Mouse (Mus musculus): ENCODE measurements around the gene Ecm1. TPM values are rescaled to one million over a fixed set of nuclear protein-coding genes. Genes with fewer than 3 reads are reported as not detected.
A peak's percentile ranks its signal among the peaks of the same experiment; 100 is the strongest.

Gene Ecm1
- polyA plus RNA-seq, 1 experiment from 2014 or later = 76.8 TPM

DNA sequence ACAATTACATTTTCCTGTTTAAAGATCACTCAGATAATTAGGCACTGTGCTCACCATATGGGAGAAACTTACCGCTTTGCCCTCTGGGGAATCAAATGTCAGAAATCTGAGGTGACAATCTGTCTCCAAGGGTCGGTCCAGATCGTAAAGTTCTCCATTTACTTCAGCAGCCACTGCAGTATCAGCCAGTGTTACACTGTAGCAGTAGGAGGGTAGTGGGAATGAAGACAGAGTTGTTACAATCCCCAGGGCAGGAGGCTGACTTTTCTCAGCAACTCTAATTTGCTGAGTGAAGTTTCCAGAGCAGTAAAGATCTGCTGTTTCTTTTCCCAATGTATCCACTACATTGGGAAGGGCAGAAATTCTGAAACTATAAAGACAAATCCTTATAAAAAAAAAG, 13.6 kb upstream of the Ecm1 start:
- H3K4me1 ChIP-seq = 0 out of 2 replicates have a peak, but pooled peaks cover 6% of the 10 kb centered on the region
- no peak overlapping the region for H3K4me3 ChIP-seq
- no peaks in the 10 kb centered on the region for H3K9me3 ChIP-seq
- WGBS = 89% methylated on average over 3 of the region's 3 CpGs
- DNase-seq (ENCODE audit: low spot score) = no peak
- H3K27me3 ChIP-seq (ENCODE audit: insufficient read depth, poor library complexity, severe bottlenecking) = no peaks in the 10 kb centered on the region
- H3K27ac ChIP-seq = no peak overlapping the region
- peaks cover 52% of the 10 kb centered on the region for H3K36me3 ChIP-seq

DNA sequence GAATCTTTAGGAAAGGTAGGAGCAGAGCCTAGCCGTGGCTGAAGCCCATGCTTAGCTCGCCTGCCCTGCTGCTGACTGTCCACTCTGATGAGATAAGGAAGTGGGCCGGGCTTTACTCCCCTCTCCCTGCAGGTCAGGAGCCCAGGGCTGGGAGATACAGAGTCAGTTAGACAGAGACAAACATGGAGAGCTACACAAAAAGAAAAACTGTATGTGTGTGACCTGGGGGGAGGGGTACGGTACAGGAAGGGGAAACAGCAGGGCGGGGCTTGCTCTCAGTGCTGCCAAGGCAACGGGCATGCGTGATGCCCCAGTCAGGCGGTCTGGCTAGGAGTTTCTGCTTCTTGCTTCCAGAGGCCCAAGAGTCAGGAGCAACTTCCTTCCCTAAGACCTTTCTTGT, 1.0 kb upstream of the Ecm1 start:
- no peaks in the 10 kb centered on the region for H3K27me3 ChIP-seq (ENCODE audit: insufficient read depth, poor library complexity, severe bottlenecking)
- peak overlapping the region; percentile 83 for H3K27ac ChIP-seq
- WGBS = 34% methylated on average over 8 of the region's 8 CpGs
- H3K36me3 ChIP-seq = peaks cover 72% of the 10 kb centered on the region
- peak overlapping the region; percentile 46 for H3K4me3 ChIP-seq
- peaks cover 71% of the 10 kb centered on the region for H3K4me1 ChIP-seq
- no peaks in the 10 kb centered on the region for H3K9me3 ChIP-seq
- DNase-seq (ENCODE audit: low spot score) = peak; percentile 92

DNA sequence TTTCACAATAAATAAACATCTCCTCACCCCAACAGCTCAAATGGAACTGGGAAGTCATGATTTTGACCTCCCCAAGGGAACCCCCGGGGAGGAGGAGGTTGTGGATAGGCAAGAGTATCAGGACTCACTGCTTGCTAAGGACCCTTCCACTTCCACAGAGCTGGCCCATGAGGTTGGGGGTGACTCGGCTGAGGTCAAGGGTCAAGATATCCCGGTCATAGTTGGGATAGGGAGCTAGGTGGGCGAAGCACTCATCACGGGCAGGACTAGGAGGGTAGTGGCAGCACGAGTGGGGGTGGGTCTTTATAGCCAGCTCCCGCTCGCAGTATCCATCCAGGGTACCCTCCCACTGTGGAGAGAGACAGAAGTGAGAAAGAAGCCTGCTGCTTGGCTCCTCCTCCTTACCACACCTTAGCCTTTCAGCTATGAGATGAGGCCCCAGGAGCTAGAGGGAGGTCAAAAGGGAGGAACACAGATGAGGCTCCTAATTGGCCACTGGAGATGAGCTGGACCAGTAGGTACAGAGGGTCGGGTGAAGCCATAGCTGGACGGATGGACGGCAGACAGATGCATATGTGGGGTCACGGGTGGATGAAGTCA, 4.2 kb downstream of the Ecm1 start:
- no peak overlapping the region for H3K4me3 ChIP-seq
- H3K27ac ChIP-seq = 0 out of 2 replicates have a peak overlapping the region, but pooled peaks have one; percentile 83
- H3K36me3 ChIP-seq = peaks cover 36% of the 10 kb centered on the region
- no peaks in the 10 kb centered on the region for H3K27me3 ChIP-seq (ENCODE audit: insufficient read depth, poor library complexity, severe bottlenecking)
- H3K4me1 ChIP-seq = peaks cover 75% of the 10 kb centered on the region
- H3K9me3 ChIP-seq = no peaks in the 10 kb centered on the region
- no peak for DNase-seq (ENCODE audit: low spot score)
- 88% methylated on average over 12 of the region's 12 CpGs for WGBS

DNA sequence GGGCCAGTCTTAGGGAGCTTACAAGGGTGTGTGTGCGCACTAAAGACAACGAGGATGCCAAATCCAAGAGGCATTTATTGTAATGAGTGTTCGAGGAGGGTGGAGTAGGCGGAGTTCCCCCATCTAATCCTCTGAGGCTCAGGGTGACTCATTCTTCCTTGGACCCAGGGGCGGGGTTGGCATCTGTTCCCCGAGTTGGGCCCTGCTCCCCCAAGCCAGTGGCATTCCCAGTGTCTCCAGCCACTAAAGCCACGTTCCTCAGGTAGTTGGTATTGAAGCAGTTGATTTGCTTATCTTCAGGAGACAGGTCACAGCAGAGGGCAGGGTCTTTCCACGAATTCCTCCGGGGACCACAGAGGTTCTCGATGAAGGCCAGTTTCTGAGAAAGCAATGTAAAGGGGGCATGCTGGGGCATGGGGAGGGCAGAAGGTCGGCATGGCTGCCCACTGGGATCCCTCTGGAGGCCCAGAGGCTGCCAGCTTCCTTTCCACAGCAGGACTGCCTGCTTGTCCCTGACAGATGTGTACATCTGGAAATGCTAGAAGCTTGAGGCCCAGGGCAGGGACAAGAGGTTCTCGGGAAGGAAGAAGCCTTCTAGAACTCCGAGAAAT, 5.2 kb downstream of the Ecm1 start:
- peaks cover 36% of the 10 kb centered on the region for H3K36me3 ChIP-seq
- H3K4me1 ChIP-seq = peaks cover 65% of the 10 kb centered on the region
- DNase-seq (ENCODE audit: low spot score) = no peak
- no peaks in the 10 kb centered on the region for H3K27me3 ChIP-seq (ENCODE audit: insufficient read depth, poor library complexity, severe bottlenecking)
- no peaks in the 10 kb centered on the region for H3K9me3 ChIP-seq
- H3K27ac ChIP-seq = peak overlapping the region; percentile 60; the same call in 1 of the 2 replicates
- WGBS = 71% methylated on average over 13 of the region's 13 CpGs
- no peak overlapping the region for H3K4me3 ChIP-seq

DNA sequence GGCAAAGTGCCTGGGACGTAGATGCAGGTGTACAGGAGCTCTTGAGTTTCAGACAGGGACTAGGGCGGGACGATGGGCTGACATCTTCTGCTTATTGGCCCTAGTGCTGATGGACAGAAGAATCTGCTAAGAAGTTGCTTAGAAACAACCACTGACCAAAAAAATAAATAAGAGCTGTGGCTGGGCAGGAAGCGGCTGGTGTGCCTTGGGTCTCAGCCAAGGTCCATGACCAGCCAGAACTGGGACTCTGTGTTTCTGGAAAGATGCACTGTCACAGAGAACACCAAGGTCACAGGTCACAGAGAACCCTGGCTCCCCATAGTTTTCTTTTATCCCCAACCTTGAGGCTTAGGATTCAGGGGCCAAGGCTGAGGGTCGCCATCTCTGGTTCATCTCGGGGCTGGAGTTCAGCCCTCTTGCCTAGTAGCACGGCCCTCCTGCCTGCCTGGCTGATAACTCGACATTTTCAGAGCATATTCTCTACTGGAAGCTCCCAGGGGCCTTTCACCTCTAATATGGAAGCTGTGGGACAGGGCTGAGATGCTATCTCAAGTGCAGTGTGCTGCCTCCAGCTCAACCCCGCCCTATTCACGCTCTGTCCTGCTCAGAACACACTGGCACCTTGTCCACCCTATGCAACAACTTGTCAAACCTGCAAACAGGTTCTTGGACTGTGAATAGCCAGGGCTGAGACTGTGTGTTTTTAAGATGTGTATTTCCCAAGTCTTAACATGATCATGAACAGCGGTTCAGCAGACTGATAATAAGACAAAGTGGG, 6.4 kb downstream of the Ecm1 start:
- H3K4me1 ChIP-seq = peaks cover 52% of the 10 kb centered on the region
- peak overlapping the region; percentile 78 for H3K27ac ChIP-seq
- no peaks in the 10 kb centered on the region for H3K27me3 ChIP-seq (ENCODE audit: insufficient read depth, poor library complexity, severe bottlenecking)
- no peaks in the 10 kb centered on the region for H3K9me3 ChIP-seq
- H3K36me3 ChIP-seq = peaks cover 36% of the 10 kb centered on the region
- no peak overlapping the region for H3K4me3 ChIP-seq
- WGBS = 63% methylated on average over 11 of the region's 11 CpGs
- DNase-seq (ENCODE audit: low spot score) = no peak

DNA sequence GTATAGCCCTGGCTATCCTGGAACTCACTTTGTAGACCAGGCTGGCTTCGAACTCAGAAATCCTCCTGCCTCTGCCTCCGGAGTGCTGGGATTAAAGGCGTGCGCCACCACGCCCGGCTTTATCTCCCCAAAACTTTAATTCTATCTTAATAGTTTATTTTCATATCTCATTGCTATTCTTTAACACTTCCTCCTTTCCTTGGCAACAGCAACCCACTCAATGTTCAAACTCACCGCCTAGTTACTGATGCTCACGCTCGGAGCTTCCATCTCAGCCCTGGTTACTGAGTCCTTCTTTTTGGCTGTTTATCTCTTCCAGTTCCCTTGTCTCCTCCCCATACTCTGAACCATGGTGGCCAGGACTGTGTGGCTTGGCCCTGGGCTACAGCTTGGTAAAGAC, 7.1 kb downstream of the Ecm1 start:
- H3K4me3 ChIP-seq = no peak overlapping the region
- no peaks in the 10 kb centered on the region for H3K9me3 ChIP-seq
- no peak for DNase-seq (ENCODE audit: low spot score)
- no peaks in the 10 kb centered on the region for H3K27me3 ChIP-seq (ENCODE audit: insufficient read depth, poor library complexity, severe bottlenecking)
- WGBS = 98% methylated on average over 9 of the region's 9 CpGs
- H3K36me3 ChIP-seq = peaks cover 34% of the 10 kb centered on the region
- H3K4me1 ChIP-seq = peaks cover 46% of the 10 kb centered on the region
- 0 out of 2 replicates have a peak overlapping the region, but pooled peaks have one; percentile 78 for H3K27ac ChIP-seq

DNA sequence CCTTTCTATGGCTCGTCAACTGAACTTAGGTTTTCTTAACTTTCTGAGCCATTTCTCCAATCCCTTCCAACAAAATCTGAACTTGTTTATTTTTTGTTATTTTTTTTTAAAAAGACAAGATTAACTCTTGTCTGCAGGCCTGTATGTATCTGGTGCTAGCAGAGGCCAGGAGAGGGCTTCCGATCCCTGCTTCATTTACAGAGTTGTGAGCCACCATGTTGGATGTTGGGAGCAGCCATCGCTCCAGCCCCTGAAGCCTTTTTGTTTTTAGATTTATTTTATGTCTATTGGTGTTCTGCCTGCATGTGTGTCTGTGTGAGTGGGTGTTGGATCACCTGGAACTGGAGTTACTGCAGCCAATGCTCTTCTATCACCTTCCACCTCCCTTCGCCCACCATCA, 7.6 kb downstream of the Ecm1 start:
- DNase-seq (ENCODE audit: low spot score) = no peak
- 90% methylated on average over 4 of the region's 4 CpGs for WGBS
- H3K36me3 ChIP-seq = peaks cover 29% of the 10 kb centered on the region
- no peaks in the 10 kb centered on the region for H3K9me3 ChIP-seq
- peaks cover 44% of the 10 kb centered on the region for H3K4me1 ChIP-seq
- no peaks in the 10 kb centered on the region for H3K27me3 ChIP-seq (ENCODE audit: insufficient read depth, poor library complexity, severe bottlenecking)
- H3K27ac ChIP-seq = no peak overlapping the region
- no peak overlapping the region for H3K4me3 ChIP-seq

DNA sequence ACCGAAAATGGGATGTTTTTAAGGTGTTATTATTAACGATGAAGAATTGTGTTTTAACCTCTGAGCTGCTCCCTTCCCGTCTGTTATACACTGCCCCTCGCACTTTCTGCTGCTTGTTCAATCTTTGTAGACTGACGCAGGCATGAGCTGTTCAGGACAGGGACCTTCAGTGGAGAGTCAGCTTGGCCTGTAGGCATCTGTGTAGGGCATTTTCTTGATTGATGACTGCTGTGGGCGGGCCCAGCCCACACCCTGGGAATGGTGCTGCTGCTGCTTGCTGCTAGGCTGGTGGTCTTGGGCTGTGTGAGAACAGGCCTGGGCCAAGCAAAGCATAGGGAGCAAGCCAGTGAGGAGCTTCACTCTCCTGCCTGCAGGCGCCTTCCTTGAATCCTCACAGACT, 8.9 kb downstream of the Ecm1 start:
- DNase-seq (ENCODE audit: low spot score) = no peak
- Histone ChIP-seq H3K4me3 (no peak overlapping the region), H3K36me3 (peaks cover 15% of the 10 kb centered on the region), H3K27ac (peak overlapping the region; percentile 43; the same call in 1 of the 2 replicates), H3K9me3 (no peaks in the 10 kb centered on the region), H3K4me1 (peaks cover 37% of the 10 kb centered on the region), H3K27me3 (ENCODE audit: insufficient read depth, poor library complexity, severe bottlenecking) (no peaks in the 10 kb centered on the region)
- 74% methylated on average over 7 of the region's 7 CpGs for WGBS

DNA sequence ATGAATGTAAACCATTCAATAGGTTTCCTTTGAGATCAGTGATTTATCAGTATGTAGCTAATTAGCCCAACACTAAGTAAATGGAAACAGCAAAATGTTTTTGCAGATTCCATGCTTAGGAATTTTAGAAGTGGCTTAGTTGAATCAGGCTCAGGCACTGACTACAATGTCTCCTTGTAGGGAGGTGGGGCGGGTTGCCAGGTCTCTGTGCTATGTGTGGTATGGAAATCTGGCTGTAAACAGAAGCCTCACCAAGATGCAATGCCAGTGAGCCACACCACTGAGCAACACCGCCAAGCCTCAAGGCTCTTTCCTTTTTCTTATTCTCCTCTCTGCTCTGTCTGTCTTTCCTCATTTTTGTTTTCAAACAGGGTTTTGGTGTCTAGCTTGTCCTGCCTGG, 10.5 kb downstream of the Ecm1 start:
- peaks cover 22% of the 10 kb centered on the region for H3K4me1 ChIP-seq
- H3K27me3 ChIP-seq (ENCODE audit: insufficient read depth, poor library complexity, severe bottlenecking) = no peaks in the 10 kb centered on the region
- H3K4me3 ChIP-seq = no peak overlapping the region
- peaks cover under 1% of the 10 kb centered on the region for H3K36me3 ChIP-seq
- 78% methylated on average over 2 of the region's 2 CpGs for WGBS
- DNase-seq (ENCODE audit: low spot score) = no peak
- H3K27ac ChIP-seq = no peak overlapping the region
- no peaks in the 10 kb centered on the region for H3K9me3 ChIP-seq

DNA sequence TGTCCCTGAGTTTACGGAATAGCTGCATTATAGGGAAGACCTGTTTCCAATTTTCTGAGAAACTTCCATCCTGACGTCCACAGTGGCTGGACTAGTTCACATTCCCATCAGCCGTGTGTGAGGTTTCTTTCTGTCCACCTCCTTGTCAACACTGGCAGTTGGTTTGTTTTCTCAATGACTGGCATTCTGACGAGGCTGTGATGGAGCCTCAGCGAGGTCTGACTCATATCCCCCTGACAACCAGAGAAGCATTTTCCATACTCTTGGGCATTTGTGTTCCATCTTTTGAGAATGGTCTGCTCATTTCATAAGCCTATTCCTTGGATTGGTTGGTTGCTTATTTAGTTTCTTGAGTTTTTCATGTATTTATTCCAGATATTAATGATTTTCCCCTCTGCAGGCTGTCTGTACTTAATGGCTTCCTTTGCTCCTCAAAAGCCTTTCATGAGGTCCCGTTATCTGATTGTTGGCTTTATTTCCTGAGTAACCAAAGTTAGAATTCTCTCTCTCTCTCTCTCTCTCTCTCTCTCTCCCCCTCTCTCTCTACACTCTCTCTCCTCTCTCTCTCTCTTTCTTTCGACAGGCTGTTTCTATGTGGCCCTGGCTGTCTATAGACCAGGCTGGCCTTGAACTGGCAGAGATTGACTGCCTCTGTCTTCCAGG, 12.5 kb downstream of the Ecm1 start:
- H3K36me3 ChIP-seq = no peaks in the 10 kb centered on the region
- peaks cover 9% of the 10 kb centered on the region; the same call in 1 of the 2 replicates for H3K4me1 ChIP-seq
- WGBS = 34% methylated on average over 7 of the region's 7 CpGs
- no peaks in the 10 kb centered on the region for H3K27me3 ChIP-seq (ENCODE audit: insufficient read depth, poor library complexity, severe bottlenecking)
- H3K4me3 ChIP-seq = no peak overlapping the region
- H3K9me3 ChIP-seq = no peaks in the 10 kb centered on the region
- no peak for DNase-seq (ENCODE audit: low spot score)
- H3K27ac ChIP-seq = no peak overlapping the region

DNA sequence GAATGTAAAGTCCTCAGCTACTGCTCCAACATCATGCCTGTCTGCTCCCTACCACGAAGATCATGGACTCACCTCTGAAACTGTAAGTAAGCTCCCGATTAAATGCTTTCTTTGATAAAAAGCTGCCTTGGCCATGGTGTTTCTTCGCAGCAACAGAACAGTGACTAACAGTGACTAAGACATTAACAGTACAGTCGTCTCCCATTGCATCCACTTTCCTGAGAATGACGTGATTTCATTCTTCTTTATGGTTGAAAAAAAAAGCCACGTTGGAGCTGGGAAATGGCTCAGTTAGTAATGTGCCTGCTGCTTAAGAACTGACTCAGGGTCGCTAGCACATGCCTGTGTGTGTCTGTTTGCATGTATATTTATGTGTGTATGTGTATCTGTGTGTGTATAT, 13.5 kb downstream of the Ecm1 start:
- whole genome bisulfite sequencing = 78% methylated on average over 7 of the region's 7 CpGs
- no peaks in the 10 kb centered on the region for H3K36me3 ChIP-seq
- H3K4me1 ChIP-seq = peaks cover 9% of the 10 kb centered on the region; the same call in 1 of the 2 replicates
- no peak for DNase-seq (ENCODE audit: low spot score)
- H3K9me3 ChIP-seq = no peaks in the 10 kb centered on the region
- H3K27ac ChIP-seq = no peak overlapping the region
- H3K27me3 ChIP-seq (ENCODE audit: insufficient read depth, poor library complexity, severe bottlenecking) = no peaks in the 10 kb centered on the region
- no peak overlapping the region for H3K4me3 ChIP-seq

DNA sequence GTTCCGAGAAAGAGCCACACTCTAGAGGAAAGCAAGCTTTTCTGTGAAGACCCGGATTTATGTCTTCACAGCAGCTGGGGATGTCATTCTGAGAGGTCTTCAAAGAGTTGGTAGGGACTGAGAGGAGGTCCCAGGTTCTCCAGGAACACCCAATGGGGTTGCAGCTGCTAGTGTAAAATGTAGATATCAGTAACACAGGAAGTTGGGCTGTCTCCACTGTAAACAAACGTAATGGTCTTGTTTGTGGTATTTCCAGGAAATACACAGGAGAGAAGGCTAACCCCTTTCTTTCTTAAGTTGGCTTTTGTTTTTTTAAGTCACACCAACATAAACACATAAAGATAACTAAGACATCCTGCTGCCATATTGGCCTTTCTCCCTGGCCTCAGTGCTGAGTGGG, 17.0 kb downstream of the Ecm1 start:
- Histone ChIP-seq H3K9me3 (no peaks in the 10 kb centered on the region), H3K36me3 (no peaks in the 10 kb centered on the region), H3K27me3 (ENCODE audit: insufficient read depth, poor library complexity, severe bottlenecking) (no peaks in the 10 kb centered on the region), H3K4me3 (no peak overlapping the region), H3K4me1 (peaks cover 12% of the 10 kb centered on the region), H3K27ac (no peak overlapping the region)
- WGBS = 61% methylated on average over 3 of the region's 3 CpGs
- no peak for DNase-seq (ENCODE audit: low spot score)

DNA sequence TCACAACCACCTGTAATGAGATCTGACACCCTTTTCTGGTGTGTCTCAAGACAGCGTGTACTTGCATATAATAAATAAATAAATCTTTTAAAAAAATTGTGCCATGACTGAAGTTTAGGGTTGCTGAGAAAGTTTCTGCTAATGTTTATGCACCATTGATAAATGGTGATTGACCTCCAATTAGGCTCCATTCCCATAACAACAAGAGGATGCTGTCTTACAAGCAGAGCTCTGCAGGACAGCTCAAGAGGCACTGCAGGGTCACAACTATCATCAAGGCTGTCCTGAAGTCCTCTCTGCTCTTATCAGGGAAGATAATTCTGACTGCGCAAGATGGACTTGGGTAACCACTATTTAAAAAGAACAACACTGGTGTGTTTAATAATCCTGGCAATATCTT, 21.2 kb downstream of the Ecm1 start:
- H3K27me3 ChIP-seq (ENCODE audit: insufficient read depth, poor library complexity, severe bottlenecking) = no peaks in the 10 kb centered on the region
- peaks cover 3% of the 10 kb centered on the region; the same call in 1 of the 2 replicates for H3K4me1 ChIP-seq
- no peak for DNase-seq (ENCODE audit: low spot score)
- H3K36me3 ChIP-seq = no peaks in the 10 kb centered on the region; the same call in 1 of the 2 replicates
- H3K27ac ChIP-seq = no peak overlapping the region
- 62% methylated on average over 2 of the region's 2 CpGs for WGBS
- no peak overlapping the region for H3K4me3 ChIP-seq
- H3K9me3 ChIP-seq = no peaks in the 10 kb centered on the region
